Mouse (Mus musculus) heart, adult 9 months (tissue): ENCODE measurements around the gene Vpreb3.
A peak's percentile ranks its signal among the peaks of the same experiment; 100 is the strongest.

Experiments used
- DNase-seq, 2 experiments: peaks; one replicate each; pipeline ENCODE4 v3.0.0; 2022; ENCODE audit warnings: low spot score in 2 of 2

Gene Vpreb3

DNA sequence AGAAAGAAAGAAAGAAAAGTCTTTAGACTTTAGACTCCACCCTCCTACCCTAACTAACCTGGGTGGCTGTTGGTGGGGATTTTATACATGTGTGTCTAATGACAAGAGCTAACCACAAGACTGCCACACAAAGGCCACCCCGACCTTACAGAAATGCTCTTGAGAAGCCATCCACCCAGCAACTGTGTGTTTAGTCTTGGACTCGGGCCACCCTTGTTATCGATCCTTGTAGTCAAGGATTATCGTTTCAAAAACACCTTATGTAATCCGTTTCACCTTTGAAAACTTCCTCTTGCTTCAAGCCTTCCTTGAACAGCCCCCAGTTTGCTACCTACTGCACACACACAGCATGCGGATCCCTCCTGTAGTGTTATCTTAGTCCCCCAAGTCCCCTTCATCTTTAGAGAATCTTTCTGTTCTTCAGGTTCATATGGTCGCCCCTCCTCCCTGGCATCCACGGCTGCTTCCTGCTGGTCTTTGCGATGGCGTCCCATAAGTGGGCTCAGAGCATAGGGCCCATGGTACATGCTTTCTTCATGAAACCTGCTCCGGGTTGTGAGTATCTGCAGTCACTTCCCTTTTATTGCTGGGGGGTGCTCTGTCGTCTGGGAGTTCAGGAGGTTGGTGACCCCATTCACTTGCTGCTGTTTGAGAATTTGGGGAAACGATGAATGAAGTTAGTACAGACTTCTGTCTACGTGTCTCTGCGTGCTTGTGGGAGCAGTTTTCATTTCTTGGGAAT, at the start of gene Vpreb3:
Gene Vpreb3, plus strand, starts transcription at position 322 of the 742 bp plus-strand sequence.
- DNase-seq, result no peak

DNA sequence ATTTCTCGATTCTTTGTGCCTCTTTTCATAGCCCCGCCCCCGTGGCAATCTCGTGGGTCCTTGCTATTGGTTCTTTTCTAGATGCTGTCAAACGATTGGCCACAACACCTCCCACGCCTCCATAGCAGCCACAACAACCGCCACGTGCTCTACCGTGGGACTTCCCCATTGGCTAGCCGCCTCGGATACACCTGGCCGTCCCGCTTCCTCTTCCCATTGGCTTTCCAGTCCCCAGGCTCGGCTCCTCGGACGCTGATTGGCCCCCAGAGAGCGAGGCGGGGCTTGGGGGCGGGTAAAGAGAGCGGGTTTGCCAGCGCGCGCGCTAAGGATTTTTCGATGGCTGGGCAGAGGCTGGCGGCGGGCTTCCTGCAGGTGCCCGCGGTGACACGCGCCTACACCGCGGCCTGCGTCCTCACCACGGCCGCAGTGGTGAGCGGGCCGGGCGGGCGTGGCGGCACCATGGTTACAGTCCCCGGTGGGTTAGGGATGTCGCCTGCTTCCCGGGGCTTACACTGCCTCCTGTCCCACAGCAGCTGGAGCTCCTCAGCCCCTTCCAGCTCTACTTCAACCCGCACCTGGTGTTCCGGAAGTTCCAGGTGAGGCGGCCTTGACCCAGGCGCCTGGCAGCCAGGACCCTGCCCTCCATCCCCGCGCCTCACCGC, 49.6 kb upstream of the Vpreb3 start, which contains the start of gene Derl3:
Gene Derl3, plus strand, starts transcription at position 325 of the 662 bp plus-strand sequence.
- peak; percentile 88 to 90 for DNase-seq

DNA sequence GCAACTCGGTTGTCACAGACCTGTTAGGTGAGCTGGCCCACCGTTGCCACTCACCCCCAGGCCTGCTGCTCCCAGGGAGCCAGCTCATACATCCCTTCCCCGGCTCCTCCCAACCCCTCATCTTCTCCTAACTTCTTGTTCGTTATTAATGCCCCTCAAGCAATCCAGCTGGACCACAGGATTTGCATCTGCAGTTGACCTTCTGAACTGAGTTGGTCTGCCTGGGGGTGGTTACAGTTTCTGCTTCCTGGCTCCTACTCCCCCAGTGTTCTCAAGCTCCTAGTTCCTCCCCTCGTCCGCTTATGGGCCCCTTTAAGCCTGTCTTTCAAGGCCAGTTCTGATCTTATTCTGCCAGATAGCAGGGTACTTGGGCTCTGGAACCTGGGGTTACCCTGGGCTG, 48.3 kb upstream of the Vpreb3 start:
- DNase-seq, result no peak

DNA sequence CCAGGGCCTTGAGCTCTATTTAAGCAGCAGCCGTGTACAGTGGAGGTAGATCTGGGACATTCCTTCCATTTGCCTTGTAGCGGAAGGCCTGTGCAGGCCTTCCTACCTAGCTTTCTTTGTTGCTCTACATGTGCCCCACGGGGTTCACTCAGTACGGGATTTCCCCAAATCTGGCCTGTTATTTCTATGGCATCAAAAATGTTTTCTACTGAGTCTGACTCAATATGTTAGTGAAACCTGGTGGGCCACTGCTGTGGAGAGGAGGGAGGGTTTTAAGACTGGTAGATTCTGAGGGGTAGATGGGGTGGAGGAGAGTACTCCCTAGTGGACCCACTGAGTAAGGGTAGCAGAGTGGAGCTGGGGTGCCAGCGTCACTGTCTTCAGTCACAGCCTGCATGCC, 47.1 kb upstream of the Vpreb3 start:
- DNase-seq, result no peak

DNA sequence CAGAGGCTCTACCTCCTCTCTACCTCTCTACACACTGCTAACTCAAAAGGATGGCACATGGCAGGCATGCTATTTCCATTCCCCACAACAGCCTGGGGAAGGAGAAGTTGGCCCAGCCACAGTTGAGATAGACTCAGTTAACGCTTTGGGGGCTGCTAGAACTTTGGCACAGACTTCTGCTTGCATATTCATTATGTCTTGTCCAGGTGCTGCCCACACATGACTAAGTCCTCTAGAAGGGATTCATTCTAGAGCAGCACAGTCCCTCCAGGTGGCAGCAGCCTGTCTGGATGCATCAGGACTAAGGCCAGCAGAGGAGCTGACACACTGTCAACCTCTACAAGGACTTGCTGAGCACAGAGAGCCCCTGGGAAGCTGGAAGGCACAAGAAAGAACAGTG, 46.6 kb upstream of the Vpreb3 start:
- no peak for DNase-seq

DNA sequence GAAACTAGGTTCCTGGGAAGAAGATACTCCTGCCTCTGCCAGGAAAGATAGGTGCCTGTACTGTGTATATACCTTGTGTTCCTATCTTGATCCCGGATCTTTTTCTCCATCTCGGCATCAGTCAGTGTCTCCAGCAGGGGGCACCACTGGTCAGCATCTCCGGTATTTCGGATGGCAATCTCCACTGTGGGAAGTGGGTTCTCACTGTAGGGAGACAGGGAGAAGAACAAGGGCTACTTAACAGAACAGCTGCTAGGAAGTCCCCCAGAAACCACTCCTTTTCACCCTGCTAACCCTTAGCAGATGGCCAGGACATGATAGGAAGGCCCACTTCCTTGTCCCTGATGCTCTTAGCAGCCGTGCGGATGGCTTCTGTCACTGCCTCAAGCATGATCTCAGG, 45.5 kb upstream of the Vpreb3 start:
- peak; percentile 42 to 52 for DNase-seq

DNA sequence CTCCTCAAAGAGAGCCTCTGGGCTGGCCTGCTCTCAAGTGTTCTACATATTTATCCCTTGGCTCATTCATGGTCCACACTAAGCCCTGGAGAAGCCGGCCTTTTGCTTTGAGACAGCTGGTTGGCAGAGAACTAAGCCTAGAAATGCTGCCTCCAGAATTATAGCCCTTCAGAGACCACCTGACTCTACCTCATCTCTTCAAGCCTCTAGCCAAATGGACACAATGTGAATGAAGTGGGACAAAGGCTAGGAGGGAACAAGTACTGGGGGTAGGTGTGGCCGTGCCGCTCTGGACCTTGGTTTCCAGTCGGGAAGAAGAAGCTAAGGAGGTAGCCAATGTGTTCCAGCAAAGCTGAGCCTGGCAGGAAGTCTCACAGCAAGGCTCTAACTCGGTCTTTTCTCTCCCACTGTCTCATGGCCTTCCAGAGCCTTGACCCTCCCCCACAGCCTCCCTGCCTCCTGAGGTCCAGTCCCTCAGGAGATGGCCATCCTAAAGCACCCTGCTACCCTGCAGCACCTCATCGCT, 44.8 kb upstream of the Vpreb3 start:
- no peak for DNase-seq

DNA sequence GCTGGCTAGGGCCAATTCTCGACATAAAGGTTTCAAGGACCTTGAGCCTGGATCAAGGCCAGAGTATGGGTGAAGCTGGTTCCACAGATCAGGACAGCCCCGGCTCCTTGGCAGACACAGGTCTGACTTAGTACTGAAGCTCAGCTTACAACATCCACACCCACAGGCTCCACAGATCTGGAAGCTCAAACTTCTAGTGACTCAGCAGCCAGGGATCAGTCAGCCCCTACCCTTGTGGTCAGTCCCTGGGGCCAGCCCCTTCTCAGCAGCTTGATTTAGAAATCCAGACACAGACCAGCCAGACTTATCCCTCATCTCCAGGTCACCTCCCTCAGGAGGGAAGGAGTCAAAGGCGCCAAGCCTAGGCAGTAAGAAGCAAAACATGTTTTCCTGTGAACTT, 44.0 kb upstream of the Vpreb3 start:
- peak; percentile 85 to 86 for DNase-seq

DNA sequence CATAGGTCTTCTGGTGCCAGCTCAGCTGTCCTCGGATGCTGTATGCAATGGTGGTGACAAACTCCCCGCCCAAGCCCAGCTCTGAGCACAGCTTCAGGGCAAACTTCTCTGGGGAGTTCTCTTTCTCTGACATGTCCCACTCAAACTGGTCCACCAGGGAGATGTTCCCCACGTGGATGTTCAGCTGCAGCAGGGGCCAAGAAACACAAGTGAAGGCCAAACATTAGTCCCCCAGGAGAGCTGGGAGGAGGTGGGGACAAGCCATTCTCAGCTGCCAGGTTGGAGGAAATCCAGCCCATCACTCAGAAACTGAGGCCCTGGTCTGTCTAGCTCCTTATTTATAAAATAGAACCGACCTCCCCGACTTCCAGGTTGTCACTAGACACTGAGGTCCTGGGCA, 38.5 kb upstream of the Vpreb3 start:
- DNase-seq, result peak; percentile 25 to 31

DNA sequence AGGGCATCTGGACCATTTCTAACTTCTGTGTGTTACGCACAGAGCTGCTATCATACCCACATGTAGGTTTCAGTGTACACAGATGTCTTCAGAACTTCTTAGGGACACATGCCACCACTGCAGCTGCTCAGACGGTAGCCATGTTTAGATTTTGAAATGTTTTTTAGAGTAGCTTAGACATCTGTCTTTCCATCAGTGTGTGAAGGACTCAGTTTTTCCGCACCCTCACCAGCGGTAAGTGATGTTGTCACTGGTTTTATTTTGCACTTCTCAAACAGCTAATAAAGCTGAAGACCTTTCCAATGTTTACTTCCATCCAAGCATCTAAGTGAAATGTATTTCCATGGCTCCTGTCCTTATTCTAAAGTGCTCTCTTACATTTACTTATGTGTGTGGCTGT, 36.0 kb upstream of the Vpreb3 start:
- DNase-seq, result no peak

DNA sequence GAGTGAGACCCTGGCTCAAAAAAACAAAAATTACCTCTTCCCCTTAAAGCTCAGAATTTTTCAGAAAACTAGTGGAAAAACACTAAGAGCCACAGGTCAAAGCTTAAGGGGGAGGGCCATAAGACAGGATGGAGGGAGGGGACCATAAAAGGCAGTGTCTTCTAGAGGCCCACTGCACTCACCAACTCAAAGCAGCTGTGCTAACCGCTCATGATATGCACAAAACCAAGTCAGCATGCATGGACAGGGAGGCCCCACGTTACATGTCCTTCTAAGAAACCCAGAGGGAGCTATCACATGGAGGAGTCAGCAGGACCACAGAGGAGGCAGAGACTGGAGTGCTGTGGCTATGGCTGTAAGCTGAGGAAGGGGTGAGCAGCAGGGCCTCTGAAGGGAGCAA, 32.2 kb upstream of the Vpreb3 start:
- no peak for DNase-seq

DNA sequence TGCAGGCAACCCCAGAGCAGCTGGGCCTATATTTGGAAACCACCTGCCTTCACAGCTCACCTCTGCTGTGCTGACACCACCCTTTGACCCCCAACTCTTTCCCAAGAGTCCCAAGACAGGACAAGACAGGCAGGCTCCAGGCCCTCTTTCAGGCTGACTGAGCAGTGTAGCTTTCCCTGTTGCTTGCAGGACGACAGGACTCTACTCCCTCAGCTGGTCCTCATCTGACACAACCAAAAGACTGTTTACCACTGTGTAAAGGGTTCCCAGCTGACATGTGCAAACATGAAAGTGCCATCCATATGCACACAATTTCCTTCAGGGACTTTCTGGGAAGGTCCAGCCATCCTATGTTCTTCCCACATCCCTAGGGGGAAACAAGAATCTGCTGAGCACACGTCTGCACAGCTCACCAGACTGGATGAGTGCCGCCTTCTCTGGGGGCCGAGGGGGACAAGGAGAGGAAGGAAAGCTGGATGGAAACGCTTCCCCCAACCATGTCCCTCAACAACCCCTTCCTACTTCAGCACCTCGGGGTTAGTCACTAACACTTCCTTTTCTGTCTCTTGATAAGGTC, 29.8 kb upstream of the Vpreb3 start:
- no peak for DNase-seq

DNA sequence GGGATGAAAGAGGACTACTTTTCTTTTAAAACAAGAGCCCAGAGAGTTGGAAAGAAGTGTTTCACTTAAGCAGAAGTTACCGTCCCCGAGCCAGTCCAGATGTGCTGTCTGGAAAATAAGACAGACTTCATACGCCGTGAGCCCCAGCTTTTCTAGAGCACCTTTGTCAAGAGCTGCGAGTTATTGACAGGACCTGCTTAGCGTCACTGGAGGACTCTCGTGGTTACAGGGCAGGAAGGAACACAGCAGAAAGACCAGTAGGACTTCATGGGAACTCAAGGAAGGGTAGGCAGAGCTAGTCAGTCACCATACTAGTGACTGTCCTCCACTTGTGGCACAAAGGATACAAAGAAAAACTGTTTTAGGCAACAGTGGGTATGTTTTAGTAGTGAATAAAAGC, 27.3 kb upstream of the Vpreb3 start:
- DNase-seq, result no peak

DNA sequence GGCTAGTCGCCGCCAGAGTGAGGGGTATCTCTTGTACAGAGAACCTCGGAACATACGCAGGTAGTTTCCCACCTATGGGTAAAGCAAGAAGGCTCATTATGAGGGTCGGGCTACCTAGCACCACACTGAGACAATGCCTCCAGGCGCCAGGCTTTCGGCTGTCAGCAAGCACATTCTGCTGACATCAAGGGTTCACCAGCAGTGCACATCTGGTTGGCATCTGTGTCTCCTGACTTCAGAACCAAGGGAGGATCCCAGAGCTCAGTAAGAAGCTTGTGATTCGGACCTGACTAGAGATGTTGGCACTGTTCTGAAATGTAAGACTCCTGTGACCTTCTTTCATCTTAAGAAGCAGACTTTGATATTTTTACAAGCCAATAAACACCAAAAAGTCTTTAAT, 26.0 kb upstream of the Vpreb3 start:
- no peak for DNase-seq

DNA sequence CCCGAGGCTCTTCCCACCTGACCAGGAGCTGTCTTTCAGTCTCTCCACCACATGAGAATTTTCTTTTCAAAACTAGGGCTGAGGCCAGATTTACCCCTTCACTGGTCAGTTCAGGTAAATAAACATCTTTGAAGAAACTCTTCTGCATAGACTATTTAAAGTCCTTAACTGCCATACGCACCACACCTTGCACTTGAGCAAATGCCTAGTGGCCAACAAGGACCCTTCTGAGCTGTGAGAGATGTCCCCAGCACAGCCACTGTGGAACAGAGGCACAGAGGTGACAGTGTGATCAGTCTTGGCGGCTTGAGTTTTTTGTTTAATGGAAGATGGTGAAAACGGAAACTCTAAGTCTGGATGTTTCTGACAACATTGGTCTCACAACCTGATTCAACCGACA, 23.8 kb upstream of the Vpreb3 start:
- DNase-seq, result no peak

DNA sequence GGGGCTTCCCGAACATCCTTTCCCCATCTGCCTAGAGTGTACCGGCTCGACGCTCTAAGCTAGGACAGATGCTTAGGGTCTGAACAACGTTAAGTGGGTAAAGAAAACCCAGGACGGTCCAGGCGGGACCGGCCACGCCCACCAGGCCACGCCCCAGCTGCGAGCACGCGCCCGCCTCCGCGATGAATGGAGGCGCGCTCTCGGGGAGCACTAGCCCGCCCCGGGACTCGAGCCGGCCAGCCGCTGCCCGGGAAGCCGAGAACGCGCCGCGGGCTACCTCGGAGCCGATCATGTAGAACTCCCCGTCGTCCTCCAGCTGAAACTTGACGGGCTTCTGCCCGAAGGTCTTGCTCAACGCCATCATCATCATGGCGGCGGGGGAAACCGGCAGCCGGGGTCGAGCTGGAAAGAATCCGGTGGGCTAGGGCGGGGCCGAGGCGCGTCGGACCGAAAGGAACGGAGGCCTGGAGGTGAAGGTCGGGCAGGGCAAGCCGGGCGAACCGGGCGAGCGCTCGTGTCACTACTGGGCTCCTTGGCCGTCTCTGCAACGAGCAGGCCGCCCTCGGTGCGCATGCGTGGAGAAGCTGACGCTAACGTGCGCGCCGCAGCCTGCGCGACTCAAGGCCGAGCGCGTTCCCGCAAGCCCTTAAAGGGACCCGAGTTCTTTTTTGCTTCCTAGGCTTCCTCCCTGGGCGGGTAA, 21.7 kb upstream of the Vpreb3 start, which contains the start of gene Smarcb1:
Gene Smarcb1, minus strand, starts transcription at position 592 of the 700 bp plus-strand sequence.
- peak; percentile 96 to 97 for DNase-seq

DNA sequence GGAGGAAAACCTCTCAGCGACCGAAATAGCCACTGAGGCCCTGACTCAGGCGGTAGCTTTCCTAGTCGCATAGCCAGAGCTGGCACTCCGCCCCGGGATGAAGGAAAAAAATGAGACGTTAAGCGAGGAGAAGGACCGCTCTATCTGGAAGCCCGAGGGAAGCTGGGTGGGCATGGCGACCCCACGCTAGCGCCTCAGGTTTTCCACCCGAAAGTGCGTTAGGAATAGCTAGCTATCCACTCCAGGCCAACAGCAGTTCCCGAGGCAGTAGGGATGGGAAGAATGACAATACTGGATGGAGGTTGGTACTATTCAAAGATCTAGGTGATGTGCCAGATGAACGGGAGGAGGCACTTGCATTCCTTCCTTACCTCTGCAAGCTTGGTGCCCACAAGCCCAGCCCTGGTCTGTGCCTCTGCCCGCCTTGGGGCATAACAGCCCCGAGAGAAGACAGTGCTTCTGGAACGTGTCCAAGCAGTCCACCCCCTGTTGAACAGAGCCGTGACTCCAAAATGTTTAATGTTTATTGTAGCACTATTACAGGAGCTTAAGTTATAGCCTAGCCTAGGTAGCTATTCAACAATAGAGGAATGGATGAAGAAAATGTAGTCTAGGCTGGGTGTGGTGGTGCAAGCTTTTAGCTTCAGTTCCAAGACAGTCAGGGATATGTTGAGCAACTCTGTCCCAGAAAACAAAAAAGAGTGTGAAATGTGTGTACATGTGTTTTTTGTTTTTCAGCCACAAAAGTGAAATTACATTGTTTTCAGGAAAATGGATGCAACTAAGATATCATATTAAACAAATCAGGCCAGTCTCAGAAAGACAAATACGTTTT, 20.9 kb upstream of the Vpreb3 start:
- no peak for DNase-seq

DNA sequence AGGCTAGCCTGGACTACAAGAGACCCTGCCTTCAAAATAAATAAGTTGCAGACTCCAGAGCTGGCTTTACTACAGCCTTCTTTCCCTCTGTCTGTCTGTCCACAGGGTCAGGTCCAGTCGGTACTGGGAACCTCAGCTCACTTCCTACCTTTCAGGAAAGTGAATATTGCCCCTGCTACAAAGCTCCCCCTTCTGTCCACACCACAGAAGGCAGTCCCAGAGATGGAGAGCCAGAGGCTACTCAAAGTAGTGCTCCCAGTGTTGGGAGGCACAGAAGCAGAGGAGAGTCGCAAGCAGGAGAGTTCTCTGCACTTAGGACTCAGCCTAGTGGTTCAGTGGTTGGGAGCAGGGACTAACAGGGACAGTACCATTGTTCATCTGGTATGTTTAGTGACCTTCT, 18.5 kb upstream of the Vpreb3 start:
- no peak for DNase-seq

DNA sequence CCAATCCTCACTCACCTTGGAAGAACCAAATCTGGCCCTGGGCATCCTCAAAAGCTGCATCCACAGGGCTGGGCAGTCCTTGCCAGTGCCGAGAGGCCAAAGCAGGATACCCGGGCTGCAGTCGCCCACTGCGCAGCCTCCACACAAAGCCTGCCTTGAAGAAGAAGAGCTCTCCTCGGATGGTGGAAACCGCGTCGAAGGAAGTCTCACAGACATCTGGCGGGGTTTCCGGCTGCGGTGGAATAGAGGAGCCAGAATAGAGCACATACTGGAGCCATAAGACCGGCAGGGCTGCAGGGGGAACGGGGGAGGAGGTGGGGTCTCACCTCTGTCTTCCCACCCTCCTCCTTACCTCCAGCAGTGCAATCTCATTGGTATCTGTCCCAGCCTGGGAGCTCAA, 16.5 kb upstream of the Vpreb3 start:
- DNase-seq, result no peak

DNA sequence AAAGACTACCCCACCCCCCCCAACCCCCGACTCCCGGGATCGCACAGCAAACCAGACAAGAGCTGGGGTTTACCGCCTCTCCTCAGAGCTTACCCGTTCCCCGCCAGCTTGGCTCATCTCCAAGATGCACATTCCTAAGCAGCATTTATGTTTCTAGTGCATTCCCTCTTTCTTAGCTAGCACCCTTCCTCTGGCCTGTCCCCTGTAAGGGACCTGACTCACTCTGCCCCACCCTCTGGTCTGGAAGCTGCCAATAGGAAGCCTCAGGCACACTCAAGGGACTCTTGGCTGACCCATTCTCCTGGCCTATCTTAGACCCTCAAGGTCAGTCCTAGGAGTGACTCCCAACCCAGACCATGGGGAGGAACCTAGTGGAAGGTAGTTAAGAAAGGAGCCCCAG, 12.6 kb upstream of the Vpreb3 start:
- no peak for DNase-seq

DNA sequence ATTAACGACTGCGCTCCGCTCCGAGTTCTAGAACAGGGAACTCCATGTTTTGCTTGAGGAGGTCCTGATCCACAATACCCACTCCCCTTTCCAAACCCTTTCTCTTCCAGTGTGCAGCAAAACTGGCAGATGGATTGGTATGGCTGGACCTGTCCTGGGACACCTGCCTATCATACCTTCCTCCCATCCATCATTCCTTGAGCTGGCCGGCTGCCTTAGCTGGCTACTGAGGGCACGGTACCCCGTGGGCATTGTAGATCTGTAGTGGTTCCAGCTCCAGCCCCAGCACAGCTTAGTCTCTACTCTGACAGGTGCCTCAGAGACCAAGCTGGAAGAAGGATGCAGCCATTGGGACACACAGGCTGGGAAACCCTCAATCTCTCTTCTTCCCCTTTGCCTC, 11.5 kb upstream of the Vpreb3 start:
- DNase-seq, result no peak
